Mouse (Mus musculus) mouse embryonic stem cell (cell line): ENCODE measurements around the gene Olfr1382.
"Not testable (repeated sequence)": the region's sequence is repeated elsewhere in the genome, so short reads cannot be mapped to it uniquely, and the experiment has no call there.

Source experiments
- in situ Hi-C, 2 experiments: fragments of 300-500 bp; cut with MboI; formaldehyde crosslinking; loops; 1 replicate in 1 of 2; 3 replicates in 1 of 2; pipeline ENCODE4 v1.14.3; 2019 to 2020; ENCODE audit warnings: low sequenced_read_pairs in 2 of 2, low pct_unique_long_range_greater_than_20kb in 1 of 2, mixed read lengths in 1 of 2; ENCODE audit not compliant: unreplicated experiment in 1 of 2

Olfr1382 gene

GRCm38 (mm10) chr11:49527947-49528346 lies at the start of gene Olfr1382:
Olfr1382 (plus strand) TSS chr11:49528247.
- in situ Hi-C loops, result no loop called here

GRCm38 (mm10) chr11:49485973-49486372 lies 42.1 kb upstream of the Olfr1382 start:
- in situ Hi-C loops, result no loop called here

- in situ Hi-C loops, result not testable (repeated sequence)
Observed at GRCm38 (mm10) chr11:49488770-49489169, 39.3 kb upstream of the Olfr1382 start, which contains the start of gene Olfr1385. Olfr1385 (plus strand) TSS chr11:49489070.

- in situ Hi-C loops, result no loop called here
Observed at GRCm38 (mm10) chr11:49518086-49518485, 10.0 kb upstream of the Olfr1382 start.

- in situ Hi-C loops, result no loop called here
Observed at GRCm38 (mm10) chr11:49519348-49519747, 8.7 kb upstream of the Olfr1382 start, which contains the start of gene Olfr1383. Olfr1383 (plus strand) TSS chr11:49519648.

- in situ Hi-C loops, result no loop called here
Observed at GRCm38 (mm10) chr11:49532761-49533160, 4.7 kb downstream of the Olfr1382 start.

GRCm38 (mm10) chr11:49536631-49537030 lies 8.6 kb downstream of the Olfr1382 start:
- in situ Hi-C loops, result not testable (repeated sequence)

GRCm38 (mm10) chr11:49543149-49543548 lies 15.1 kb downstream of the Olfr1382 start, which contains the start of gene Olfr1381:
Olfr1381 (plus strand) TSS chr11:49543449.
- in situ Hi-C loops, result not testable (repeated sequence)

GRCm38 (mm10) chr11:49554033-49554432 lies 26.0 kb downstream of the Olfr1382 start:
- in situ Hi-C loops, result not testable (repeated sequence)

- in situ Hi-C loops, result not testable (repeated sequence)
Observed at GRCm38 (mm10) chr11:49556578-49556977, 28.5 kb downstream of the Olfr1382 start, which contains the start of gene Olfr1380. Olfr1380 (plus strand) TSS chr11:49556878.

GRCm38 (mm10) chr11:49575054-49575453 lies 47.0 kb downstream of the Olfr1382 start:
- in situ Hi-C loops, result not testable (repeated sequence)

- in situ Hi-C loops, result not testable (repeated sequence)
Observed at GRCm38 (mm10) chr11:49580452-49580851, 52.4 kb downstream of the Olfr1382 start.
